Mouse (Mus musculus) hindbrain, embryonic 11.5 days (tissue): Measurements from ENCODE around the gene Pax4. TPM values are rescaled to one million over a fixed set of nuclear protein-coding genes. Genes with fewer than 3 reads are reported as not detected.

Experiments used
- ATAC-seq: fragments of 200-750 bp; cut with Nextera tagmentation; 2 replicates; pipeline ENCODE4 v1.8.0; 2017; ENCODE audit warnings: mild to moderate bottlenecking, moderate TSS enrichment, moderate library complexity; ENCODE audit not compliant: low FRiP score
- DNase-seq: peaks from one replicate; pipeline ENCODE4 v3.0.0-alpha.2; 2015; ENCODE audit warnings: low spot score
- H3K27ac ChIP-seq: fragments of 300-500 bp; sonication (generic); 2 replicates; pipeline ENCODE4 v1.5.1; 2014; ENCODE audit warnings: mild to moderate bottlenecking, low read depth, low read length
- H3K27me3 ChIP-seq: fragments of 300-500 bp; sonication (generic); 2 replicates; pipeline ENCODE4 v1.6.1; 2014; ENCODE audit warnings: mild to moderate bottlenecking, low read length, moderate library complexity, mixed read lengths; ENCODE audit not compliant: control insufficient read depth, insufficient read depth
- H3K36me3 ChIP-seq: fragments of 300-500 bp; sonication (generic); 2 replicates; pipeline ENCODE4 v1.6.1; 2014; ENCODE audit warnings: mild to moderate bottlenecking, low read length, moderate library complexity, mixed read lengths; ENCODE audit not compliant: control insufficient read depth, insufficient read depth
- H3K4me1 ChIP-seq: fragments of 300-500 bp; sonication (generic); replicated peaks from 2 replicates; pipeline ENCODE4 v1.6.1; 2014; ENCODE audit warnings: low read length, mixed read lengths; ENCODE audit not compliant: control insufficient read depth, insufficient read depth
- H3K4me2 ChIP-seq: fragments of 300-500 bp; sonication (generic); replicated peaks from 2 replicates; pipeline ENCODE4 v1.6.1; 2014; ENCODE audit warnings: mild to moderate bottlenecking, low read depth, low read length
- H3K4me3 ChIP-seq: fragments of 300-500 bp; sonication (generic); 2 replicates; pipeline ENCODE4 v1.5.1; 2014; ENCODE audit warnings: low read depth, low read length
- H3K9ac ChIP-seq: fragments of 300-500 bp; sonication (generic); 2 replicates; pipeline ENCODE4 v1.6.1; 2014; ENCODE audit warnings: low read depth, low read length
- H3K9me3 ChIP-seq: fragments of 300-500 bp; sonication (generic); 2 replicates; pipeline ENCODE4 v1.6.1; 2016; ENCODE audit warnings: low read length; ENCODE audit not compliant: control insufficient read depth
- WGBS: fragments of 180-500 bp; shearing (Covaris S2); extraction: QIAGEN DNeasy Blood & Tissue Kit; methylation state at CpG from one replicate; pipeline ENCODE4 v1.1.7; 2014; 5-methylcytosine and 5-hydroxymethylcytosine counted together
- polyA plus RNA-seq: library from polyadenylated mRNA; unstranded; fragments of >200 nt; fragmentation: Nextera tagmentation; extraction: Ambion mirVana; gene quantifications from 2 replicates; pipeline ENCODE4 v1.2.1, GENCODE M21; 2014

Pax4 gene
- polyA plus RNA-seq, 1 experiment from 2014 or later, result not detected

- Histone ChIP-seq H3K4me1 (no peaks in the 10 kb centered on the region), H3K27ac (no peak within 1 kb of the TSS), H3K9me3 (no peaks in the 10 kb centered on the region), H3K27me3 (no peaks in the 10 kb centered on the region), H3K4me2 (no peak within 1 kb of the TSS), H3K36me3 (no peaks in the 10 kb centered on the region), H3K9ac (no peak within 1 kb of the TSS), H3K4me3 (no peak within 1 kb of the TSS)
- 75% methylated on average over 3 of the region's 3 CpGs for WGBS
- ATAC-seq (no peak), DNase-seq (no peak)
These were observed 21.9 kb downstream of the Pax4 start, which contains the start of gene Fscn3 for GRCm38 (mm10) chr6:28427096-28427839. Fscn3 (plus strand) TSS chr6:28427789.

GRCm38 (mm10) chr6:28425019-28425418 lies 24.1 kb downstream of the Pax4 start:
- Histone ChIP-seq H3K4me2 (no peak overlapping the region), H3K36me3 (no peaks in the 10 kb centered on the region), H3K4me3 (no peak overlapping the region), H3K9ac (no peak overlapping the region), H3K9me3 (no peaks in the 10 kb centered on the region), H3K4me1 (peaks cover 5% of the 10 kb centered on the region; the same call in 1 of the 2 replicates), H3K27me3 (no peaks in the 10 kb centered on the region), H3K27ac (no peak overlapping the region)
- 89% methylated on average over 6 of the region's 6 CpGs for WGBS
- no peak for ATAC-seq
- no peak for DNase-seq

GRCm38 (mm10) chr6:28423767-28424695 lies 25.1 kb downstream of the Pax4 start:
- Histone ChIP-seq H3K4me1 (peaks cover 5% of the 10 kb centered on the region; the same call in 1 of the 2 replicates), H3K36me3 (no peaks in the 10 kb centered on the region), H3K4me3 (peak overlapping the region; percentile 89), H3K4me2 (peak overlapping the region; percentile 51), H3K27me3 (no peaks in the 10 kb centered on the region), H3K9ac (peak overlapping the region; percentile 97), H3K27ac (peak overlapping the region; percentile 79), H3K9me3 (no peaks in the 10 kb centered on the region)
- WGBS, result 12% methylated on average over 34 of the region's 46 CpGs
- ATAC-seq (peak; percentile 67), DNase-seq (peak; percentile 66)

- peak within 1 kb of the TSS; percentile 89 for H3K4me3 ChIP-seq
- WGBS, result 1% methylated on average over 20 of the region's 42 CpGs
- peak; percentile 86 for ATAC-seq
These were observed 25.8 kb downstream of the Pax4 start, which contains the start of gene Arf5 for GRCm38 (mm10) chr6:28423313-28423712. Arf5 (plus strand) TSS chr6:28423560.

GRCm38 (mm10) chr6:28422651-28423290 lies 26.4 kb downstream of the Pax4 start:
- Histone ChIP-seq H3K27ac (no peak overlapping the region), H3K9ac (no peak overlapping the region), H3K4me1 (peaks cover 5% of the 10 kb centered on the region; the same call in 1 of the 2 replicates), H3K4me3 (peak overlapping the region; percentile 89; the same call in 1 of the 2 replicates), H3K27me3 (no peaks in the 10 kb centered on the region), H3K36me3 (peaks cover 4% of the 10 kb centered on the region; the same call in 1 of the 2 replicates), H3K4me2 (peak overlapping the region; percentile 13; the same call in 1 of the 2 replicates), H3K9me3 (no peaks in the 10 kb centered on the region)
- ATAC-seq (peak; percentile 39), DNase-seq (no peak)
- 75% methylated on average over 15 of the region's 15 CpGs for WGBS

More at GRCm38 (mm10) chr6:28423313-28423712, 25.8 kb downstream of the Pax4 start, which contains the start of gene Arf5:
- Histone ChIP-seq H3K36me3 (peaks cover 4% of the 10 kb centered on the region; the same call in 1 of the 2 replicates), H3K27ac (peak within 1 kb of the TSS; percentile 79), H3K4me1 (peaks cover 5% of the 10 kb centered on the region; the same call in 1 of the 2 replicates), H3K4me2 (peak within 1 kb of the TSS; percentile 51), H3K9ac (peak within 1 kb of the TSS; percentile 97), H3K9me3 (no peaks in the 10 kb centered on the region), H3K27me3 (no peaks in the 10 kb centered on the region)
- peak; percentile 94 for DNase-seq

- peak; percentile 93 for DNase-seq
- Histone ChIP-seq H3K27ac (no peak overlapping the region), H3K4me1 (peaks cover 5% of the 10 kb centered on the region; the same call in 1 of the 2 replicates), H3K4me2 (peak overlapping the region; percentile 93), H3K36me3 (peaks cover 4% of the 10 kb centered on the region; the same call in 1 of the 2 replicates), H3K9ac (peak overlapping the region; percentile 79), H3K9me3 (no peaks in the 10 kb centered on the region), H3K27me3 (no peaks in the 10 kb centered on the region), H3K4me3 (peak overlapping the region; percentile 83)
- WGBS, result under 1% methylated on average over 27 of the region's 27 CpGs
- peak; percentile 79 for ATAC-seq
These were observed 27.6 kb downstream of the Pax4 start for GRCm38 (mm10) chr6:28421469-28422000.

GRCm38 (mm10) chr6:28420865-28421264 lies 28.3 kb downstream of the Pax4 start:
- no peaks in the 10 kb centered on the region for H3K9me3 ChIP-seq
- H3K27me3 ChIP-seq, result no peaks in the 10 kb centered on the region
- ATAC-seq (no peak), DNase-seq (no peak)
- H3K27ac ChIP-seq, result no peak overlapping the region
- H3K4me2 ChIP-seq, result peak overlapping the region; percentile 93
- peaks cover 4% of the 10 kb centered on the region; the same call in 1 of the 2 replicates for H3K36me3 ChIP-seq
- H3K4me3 ChIP-seq, result peak overlapping the region; percentile 83
- peak overlapping the region; percentile 79 for H3K9ac ChIP-seq
- 23% methylated on average over 13 of the region's 13 CpGs for WGBS
- peaks cover 5% of the 10 kb centered on the region; the same call in 1 of the 2 replicates for H3K4me1 ChIP-seq
